Comparison of ENCODE assay signal across 9 mouse cellular contexts in genomic region chr1:187446511-187446910, GRCm38 (mm10).
"Had no signal": no experiment of that assay in that cellular context is flagged by ENCODE, and none has a peak within 500 bp of the region (broad histone marks: within the 10 kb centered on the region; RNA-seq: fewer than 3 reads in every experiment).

No protein-coding gene starts in this region.

- DNase-seq: kidney, adult 11 months; kidney, adult 9 months; kidney, postnatal 36 days; left cerebral cortex, postnatal 4 days; lung, adult 18-20 months; lung, postnatal 4 days; midbrain, embryonic 14.5 days; right cerebral cortex, postnatal 25 days; thymus, postnatal 4 days had no signal
